Mouse (Mus musculus) midbrain, embryonic 14.5 days (tissue): ENCODE results near the gene Thrsp. TPM values are rescaled to one million over a fixed set of nuclear protein-coding genes. Genes with fewer than 3 reads are reported as not detected.
A peak's percentile ranks its signal among the peaks of the same experiment; 100 is the strongest.
"Not testable (repeated sequence)": the region's sequence is repeated elsewhere in the genome, so short reads cannot be mapped to it uniquely, and the experiment has no call there.

Experiments
- ATAC-seq: fragments of 200-750 bp; cut with Nextera tagmentation; 2 replicates; pipeline ENCODE4 v1.8.0; 2017; ENCODE audit warnings: moderate number of reproducible peaks, moderate library complexity; ENCODE audit not compliant: low FRiP score, low TSS enrichment
- DNase-seq: peaks from one replicate; pipeline ENCODE4 v3.0.0-alpha.2; 2015
- H3K27ac ChIP-seq: fragments of 300-500 bp; sonication (generic); replicated peaks from 2 replicates; pipeline ENCODE4 v1.5.1; 2014; ENCODE audit warnings: mild to moderate bottlenecking, low read depth, low read length, moderate library complexity
- H3K27me3 ChIP-seq: fragments of 300-500 bp; sonication (generic); 2 replicates; pipeline ENCODE4 v1.6.1; 2014; ENCODE audit warnings: low read length, control low read depth, mixed read lengths; ENCODE audit not compliant: control insufficient read depth, insufficient read depth
- H3K36me3 ChIP-seq: fragments of 300-500 bp; sonication (generic); 2 replicates; pipeline ENCODE4 v1.6.1; 2014; ENCODE audit warnings: low read length, control low read depth; ENCODE audit not compliant: control insufficient read depth, insufficient read depth
- H3K4me1 ChIP-seq: fragments of 300-500 bp; sonication (generic); 2 replicates; pipeline ENCODE4 v1.6.1; 2014; ENCODE audit warnings: mild to moderate bottlenecking, antibody characterized with exemption, low read length, control low read depth; ENCODE audit not compliant: control insufficient read depth, insufficient read depth
- H3K4me2 ChIP-seq: fragments of 300-500 bp; sonication (generic); 2 replicates; pipeline ENCODE4 v1.6.1; 2014; ENCODE audit warnings: mild to moderate bottlenecking, low read length, moderate library complexity
- H3K4me3 ChIP-seq: fragments of 300-500 bp; sonication (generic); replicated peaks from 2 replicates; pipeline ENCODE4 v1.5.1; 2014; ENCODE audit warnings: low read depth, low read length
- H3K9ac ChIP-seq: fragments of 300-500 bp; sonication (generic); replicated peaks from 2 replicates; pipeline ENCODE4 v1.6.1; 2014; ENCODE audit warnings: mild to moderate bottlenecking, low read length, moderate library complexity
- H3K9me3 ChIP-seq: fragments of 300-500 bp; sonication (generic); 2 replicates; pipeline ENCODE4 v1.6.1; 2016; ENCODE audit warnings: low read length, control low read depth, mixed read lengths; ENCODE audit not compliant: control insufficient read depth
- WGBS: fragments of 180-500 bp; shearing (Covaris S2); extraction: QIAGEN DNeasy Blood & Tissue Kit; methylation state at CpG from one replicate; pipeline ENCODE4 v1.1.7; 2014; 5-methylcytosine and 5-hydroxymethylcytosine counted together
- polyA plus RNA-seq: library from polyadenylated mRNA; unstranded; fragments of >200 nt; fragmentation: Nextera tagmentation; extraction: Ambion mirVana; gene quantifications from 2 replicates; pipeline ENCODE4 v1.2.1, GENCODE M21; 2014

The Thrsp gene
- polyA plus RNA-seq, 1 experiment from 2014 or later: 1.2 TPM

DNA sequence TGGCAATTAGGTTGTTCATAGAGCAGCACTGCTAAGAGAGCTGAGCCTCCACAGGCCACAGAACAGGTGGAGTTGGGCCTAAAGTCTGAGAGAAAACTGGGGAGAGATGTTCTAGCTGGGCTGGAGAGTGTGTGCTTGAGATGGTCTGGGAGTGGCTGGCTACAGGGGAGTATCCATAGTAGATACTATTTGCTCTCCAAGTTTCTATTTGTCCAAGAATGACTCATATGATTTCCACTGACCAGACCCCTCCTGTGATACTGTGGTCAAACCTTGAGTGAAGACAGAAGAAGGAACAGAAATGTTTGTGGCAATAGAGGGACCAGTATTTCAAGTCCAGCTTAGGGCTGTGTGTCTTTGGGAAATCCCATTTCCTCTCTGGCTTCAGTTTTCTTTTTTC, 21.5 kb upstream of the Thrsp start:
- Histone ChIP-seq H3K27ac (no peak overlapping the region), H3K4me2 (no peak overlapping the region), H3K9me3 (no peaks in the 10 kb centered on the region), H3K27me3 (no peaks in the 10 kb centered on the region), H3K9ac (no peak overlapping the region), H3K36me3 (no peaks in the 10 kb centered on the region), H3K4me1 (no peaks in the 10 kb centered on the region), H3K4me3 (no peak overlapping the region)
- DNase-seq (no peak), ATAC-seq (no peak)

DNA sequence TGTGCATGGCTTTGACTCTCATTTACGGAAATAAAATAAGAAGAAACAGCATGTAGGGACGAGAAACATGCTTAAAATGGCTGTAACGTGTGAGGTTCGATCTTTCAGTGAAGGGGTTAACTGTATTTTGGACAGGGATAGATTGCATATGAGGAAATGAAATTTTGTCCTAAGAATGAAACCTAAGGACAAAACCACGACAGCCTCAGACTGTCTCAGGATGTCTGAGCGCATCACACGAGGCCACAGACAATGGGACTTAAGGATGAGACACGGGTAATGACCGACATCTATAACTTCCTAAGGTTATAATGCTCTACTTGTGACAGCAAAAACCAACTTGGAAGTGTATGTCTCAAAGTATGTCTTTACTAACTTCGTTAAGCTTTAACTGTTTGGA, 17.0 kb upstream of the Thrsp start:
- Histone ChIP-seq H3K4me1 (peaks cover 7% of the 10 kb centered on the region), H3K4me3 (no peak overlapping the region), H3K36me3 (no peaks in the 10 kb centered on the region), H3K27ac (no peak overlapping the region), H3K9me3 (no peaks in the 10 kb centered on the region), H3K4me2 (no peak overlapping the region), H3K27me3 (no peaks in the 10 kb centered on the region), H3K9ac (no peak overlapping the region)
- 81% methylated on average over 10 of the region's 10 CpGs for WGBS
- DNase-seq (no peak), ATAC-seq (no peak)

DNA sequence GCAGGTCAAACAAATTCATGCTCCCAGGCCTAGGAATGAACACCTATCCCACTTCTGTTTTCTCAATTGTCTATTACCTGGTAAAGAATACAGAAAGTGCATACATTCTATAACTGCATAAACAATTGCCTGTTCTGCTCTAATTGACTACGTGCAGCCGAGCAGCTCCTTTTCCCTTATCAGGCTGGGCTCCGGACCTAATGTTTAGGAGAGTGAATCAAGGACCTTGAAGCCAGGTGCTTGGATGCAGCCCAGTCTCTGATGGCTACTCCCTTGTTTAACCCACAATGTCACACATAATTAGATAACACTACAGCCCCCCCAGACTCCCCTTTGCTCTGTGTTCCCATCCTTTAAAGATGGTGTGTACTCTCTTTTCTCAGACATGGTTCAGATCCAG, 16.0 kb upstream of the Thrsp start:
- WGBS: 73% methylated on average over 3 of the region's 3 CpGs
- H3K9ac ChIP-seq, H3K4me2 ChIP-seq, H3K36me3 ChIP-seq, H3K9me3 ChIP-seq, H3K4me3 ChIP-seq, ATAC-seq, DNase-seq, H3K27ac ChIP-seq, H3K27me3 ChIP-seq: not testable (repeated sequence)
- H3K4me1 ChIP-seq: peaks cover 13% of the 10 kb centered on the region

DNA sequence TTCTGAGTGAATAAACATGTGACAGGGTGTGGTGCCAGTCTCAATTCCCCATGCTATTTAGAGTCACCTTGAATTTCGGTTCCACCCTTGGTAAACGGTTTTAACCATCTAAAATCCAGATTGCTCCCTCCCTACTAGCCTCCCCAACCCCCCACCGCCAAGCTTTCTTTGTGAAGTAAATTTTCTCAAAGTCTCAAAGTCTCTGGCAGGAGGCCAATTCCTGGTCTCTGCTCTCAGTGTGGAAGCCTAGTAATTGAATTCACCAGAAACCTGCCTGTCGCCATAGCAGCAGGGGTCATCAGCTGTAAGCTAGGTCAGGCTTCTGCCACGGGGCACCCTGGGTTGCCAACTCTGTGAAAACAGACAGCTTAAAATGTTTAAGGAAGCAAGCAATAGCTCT, 12.2 kb upstream of the Thrsp start:
- peaks cover 17% of the 10 kb centered on the region for H3K4me1 ChIP-seq
- H3K9me3 ChIP-seq: no peaks in the 10 kb centered on the region
- under 1% methylated on average over 5 of the region's 5 CpGs for WGBS
- H3K4me3 ChIP-seq: no peak overlapping the region
- peak; percentile 91 for DNase-seq
- peak; percentile 74; the same call in 1 of the 2 replicates for ATAC-seq
- H3K36me3 ChIP-seq: no peaks in the 10 kb centered on the region
- H3K4me2 ChIP-seq: peak overlapping the region; percentile 11
- H3K27me3 ChIP-seq: no peaks in the 10 kb centered on the region
- peak overlapping the region; percentile 70 for H3K27ac ChIP-seq
- no peak overlapping the region for H3K9ac ChIP-seq

DNA sequence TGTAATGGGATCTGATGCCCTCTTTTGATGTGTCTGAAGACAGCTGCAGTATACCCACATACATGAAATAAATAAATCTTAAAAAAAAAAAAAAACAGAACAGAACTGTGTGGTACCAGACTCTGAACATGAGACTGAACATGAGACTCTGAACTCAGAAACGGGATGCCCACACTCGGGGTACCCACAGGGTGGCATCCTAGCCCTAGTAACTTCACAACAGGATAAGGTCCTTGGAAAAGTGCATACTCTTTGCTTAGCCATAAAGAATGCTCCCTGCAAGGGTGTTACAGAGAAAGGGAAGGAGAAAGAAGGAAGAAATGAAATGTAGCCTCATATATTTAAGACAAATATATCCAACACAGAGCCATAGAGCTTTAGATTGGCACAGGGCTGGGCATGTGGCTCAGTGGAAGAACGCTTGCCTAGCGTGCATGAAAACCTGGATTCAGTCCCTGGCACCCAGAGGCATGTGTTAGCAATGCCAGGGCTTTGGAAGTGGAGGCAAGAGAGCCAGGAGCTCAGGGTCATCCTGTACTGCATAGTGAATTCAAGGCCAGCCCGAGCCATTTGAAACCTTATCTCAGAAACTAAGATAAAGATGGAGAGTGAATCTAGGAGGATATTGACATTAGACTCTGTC, 10.4 kb upstream of the Thrsp start:
- peaks cover 17% of the 10 kb centered on the region for H3K4me1 ChIP-seq
- no peak overlapping the region for H3K27ac ChIP-seq
- H3K36me3 ChIP-seq: no peaks in the 10 kb centered on the region
- ATAC-seq: no peak
- H3K9me3 ChIP-seq: no peaks in the 10 kb centered on the region
- H3K4me3 ChIP-seq: no peak overlapping the region
- WGBS: 86% methylated on average over 5 of the region's 5 CpGs
- no peaks in the 10 kb centered on the region for H3K27me3 ChIP-seq
- peak; percentile 35 for DNase-seq
- no peak overlapping the region for H3K4me2 ChIP-seq
- H3K9ac ChIP-seq: no peak overlapping the region

DNA sequence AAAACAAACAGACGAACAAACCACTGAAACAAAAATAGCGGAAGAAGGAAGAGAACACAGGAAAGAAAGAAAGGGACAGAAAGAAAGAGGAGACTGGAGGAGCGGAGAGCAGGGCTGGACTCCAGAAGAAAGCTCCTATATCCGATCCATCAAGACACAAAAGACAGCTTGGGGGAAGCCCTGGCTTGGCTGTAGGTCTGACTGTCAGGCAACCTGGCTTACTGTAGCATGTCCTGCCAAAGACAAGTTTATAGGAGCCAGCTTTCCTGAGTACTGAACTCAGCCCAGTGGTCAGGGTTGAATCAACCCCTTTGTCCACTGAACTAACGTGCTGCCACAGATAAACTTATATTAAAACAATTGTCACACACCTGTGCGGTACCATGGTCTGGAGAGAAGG, 9.8 kb upstream of the Thrsp start:
- H3K27ac ChIP-seq: no peak overlapping the region
- no peaks in the 10 kb centered on the region for H3K36me3 ChIP-seq
- H3K4me1 ChIP-seq: peaks cover 17% of the 10 kb centered on the region
- H3K4me2 ChIP-seq: no peak overlapping the region
- no peak overlapping the region for H3K9ac ChIP-seq
- no peak for DNase-seq
- ATAC-seq: no peak
- no peak overlapping the region for H3K4me3 ChIP-seq
- no peaks in the 10 kb centered on the region for H3K27me3 ChIP-seq
- no peaks in the 10 kb centered on the region for H3K9me3 ChIP-seq
- WGBS: 85% methylated on average over 6 of the region's 6 CpGs

DNA sequence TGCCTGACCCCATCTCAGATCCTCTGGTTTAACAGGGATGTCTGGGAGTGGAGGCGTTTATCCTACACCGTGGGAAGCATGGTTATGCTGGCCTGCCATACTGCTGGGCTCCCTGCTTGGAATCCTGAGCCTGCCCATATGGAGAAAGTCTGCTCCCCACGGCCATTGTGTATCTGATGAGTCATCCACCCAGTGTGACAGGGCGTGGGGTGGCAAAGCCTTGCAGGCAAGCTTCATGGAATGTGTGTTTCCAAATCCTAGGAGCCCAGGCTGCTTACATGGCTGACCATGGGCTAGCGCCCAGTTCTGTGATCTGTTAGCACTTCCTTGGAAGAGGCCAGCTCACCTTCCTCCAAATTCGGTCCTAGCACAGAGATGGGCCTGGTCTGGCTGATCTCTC, 9.0 kb upstream of the Thrsp start:
- Histone ChIP-seq H3K9me3 (no peaks in the 10 kb centered on the region), H3K4me1 (peaks cover 17% of the 10 kb centered on the region), H3K4me2 (no peak overlapping the region), H3K4me3 (no peak overlapping the region), H3K27me3 (no peaks in the 10 kb centered on the region), H3K36me3 (no peaks in the 10 kb centered on the region), H3K27ac (no peak overlapping the region), H3K9ac (no peak overlapping the region; the same call in 1 of the 2 replicates)
- 77% methylated on average over 6 of the region's 6 CpGs for WGBS
- DNase-seq (no peak), ATAC-seq (no peak)

DNA sequence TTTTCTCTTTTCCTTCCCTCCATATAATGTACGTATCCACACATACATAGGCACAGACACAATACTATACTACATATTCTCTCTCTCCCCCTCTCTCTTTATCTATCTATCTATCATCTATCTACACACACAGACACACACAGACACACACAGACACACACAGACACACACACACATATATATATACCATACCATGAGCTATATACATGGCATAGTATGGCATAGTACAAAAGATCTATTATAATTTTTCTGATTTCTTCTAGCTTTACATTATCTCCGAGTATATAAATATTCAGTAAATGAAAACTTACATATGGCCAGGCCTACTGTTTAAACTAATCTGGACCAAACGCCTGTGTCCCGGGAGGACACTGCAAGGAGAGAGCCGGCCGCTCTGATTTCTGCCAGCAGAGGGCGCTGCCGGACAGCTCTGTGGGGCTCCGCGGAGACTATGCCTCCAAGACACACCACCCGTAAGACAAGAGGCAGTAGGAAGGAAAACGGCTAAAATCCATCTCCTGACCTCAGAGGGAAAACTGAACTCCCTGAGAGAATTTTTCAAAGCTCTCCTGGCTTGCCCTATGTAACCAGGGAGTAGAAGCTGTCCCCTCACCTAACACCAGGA, 7.2 kb upstream of the Thrsp start:
- no peaks in the 10 kb centered on the region for H3K9me3 ChIP-seq
- no peaks in the 10 kb centered on the region for H3K36me3 ChIP-seq
- no peak overlapping the region for H3K4me2 ChIP-seq
- DNase-seq (peak; percentile 93), ATAC-seq (peak; percentile 85)
- H3K4me1 ChIP-seq: peaks cover 12% of the 10 kb centered on the region
- H3K27ac ChIP-seq: peak overlapping the region; percentile 32; the same call in 1 of the 2 replicates
- WGBS: 8% methylated on average over 12 of the region's 12 CpGs
- H3K27me3 ChIP-seq: no peaks in the 10 kb centered on the region
- H3K4me3 ChIP-seq: no peak overlapping the region
- H3K9ac ChIP-seq: 0 out of 2 replicates have a peak overlapping the region, but pooled peaks have one; percentile 23

DNA sequence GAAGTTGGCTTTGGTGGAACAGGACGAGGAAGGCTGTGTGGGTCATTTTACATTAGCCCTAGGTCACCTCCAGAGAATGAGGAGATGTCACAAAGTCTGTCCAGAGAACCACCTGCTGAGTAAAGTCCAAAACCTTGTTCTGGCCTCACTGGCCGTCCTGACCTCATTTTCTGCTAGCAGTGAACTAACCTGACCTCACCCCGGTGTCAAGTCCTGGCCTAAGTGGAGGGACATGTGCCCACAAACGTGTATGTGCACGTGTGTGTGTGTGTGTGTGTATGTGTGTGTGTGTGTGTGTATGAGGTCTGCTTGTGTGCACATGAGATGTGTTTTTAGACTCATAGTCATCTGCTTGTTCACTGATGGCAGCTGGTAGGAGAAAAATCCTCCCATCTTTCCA, 6.2 kb upstream of the Thrsp start:
- Histone ChIP-seq H3K4me3 (no peak overlapping the region), H3K9ac (no peak overlapping the region), H3K36me3 (no peaks in the 10 kb centered on the region), H3K27ac (no peak overlapping the region), H3K9me3 (no peaks in the 10 kb centered on the region), H3K27me3 (no peaks in the 10 kb centered on the region), H3K4me1 (0 out of 2 replicates have a peak, but pooled peaks cover 4% of the 10 kb centered on the region), H3K4me2 (no peak overlapping the region)
- WGBS: 65% methylated on average over 5 of the region's 5 CpGs
- ATAC-seq (no peak), DNase-seq (no peak)
